8 mouse cellular contexts compared by ENCODE assay signal in the genomic region with DNA sequence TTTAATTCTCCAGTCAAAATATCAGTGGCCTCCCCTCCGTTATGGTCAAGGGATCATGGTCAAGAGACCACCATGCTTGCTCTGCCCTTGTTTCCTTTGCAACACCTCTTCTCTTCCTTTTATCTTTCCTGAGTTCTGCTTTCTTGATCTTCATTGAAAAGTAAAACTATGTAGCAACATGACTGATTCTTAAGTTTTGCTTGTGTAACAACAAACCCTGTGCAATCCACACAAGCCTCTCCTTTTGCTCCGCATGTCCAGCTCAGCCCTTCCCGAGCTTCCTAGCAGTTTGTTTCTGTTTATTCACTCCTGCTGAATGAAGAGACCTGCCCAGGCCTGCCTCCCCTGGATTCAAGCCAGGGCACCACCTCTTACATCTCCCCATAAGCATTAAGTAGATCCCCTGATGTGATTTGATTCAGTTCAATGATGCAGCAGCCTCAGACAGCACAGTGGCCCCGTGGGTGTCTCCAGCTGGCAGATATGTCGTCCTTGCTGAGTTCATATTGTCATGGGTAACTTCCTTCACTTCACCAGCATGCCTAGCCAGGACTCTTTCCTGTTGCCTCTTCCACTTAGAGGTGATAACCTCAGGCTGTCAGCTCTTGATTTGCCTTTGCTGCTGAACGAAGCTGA. TPM values are rescaled to one million over a fixed set of nuclear protein-coding genes. Genes with fewer than 3 reads are reported as not detected.
A peak's percentile ranks its signal among the peaks of the same experiment; 100 is the strongest.
DNase-seq lines count a peak whose midpoint lies in the region; ATAC-seq lines count a peak whose summit lies in the region.

No protein-coding gene starts in this region.

- H3K4me1 ChIP-seq in heart, embryonic 11.5 days (ENCODE audit: control insufficient read depth, insufficient read depth, low read length), result peaks cover 54% of the 10 kb centered on the region

- 18% methylated on average over 6 of the region's 6 CpGs for WGBS in heart, embryonic 11.5 days (ENCODE audit: insufficient replicate concordance)

- no peaks in the 10 kb centered on the region for H3K9me3 ChIP-seq in heart, embryonic 11.5 days (replicated peaks; ENCODE audit: control insufficient read depth, low read length)

- peak overlapping the region; percentile 81 for H3K27ac ChIP-seq in heart, embryonic 11.5 days (ENCODE audit: low read depth, low read length)

- peak; percentile 47; the same call in 1 of the 2 replicates for ATAC-seq in heart, embryonic 11.5 days (replicated peaks; ENCODE audit: insufficient number of reproducible peaks, low FRiP score, low TSS enrichment)

- H3K4me3 ChIP-seq in heart, embryonic 11.5 days (ENCODE audit: low read depth, low read length), result no peak overlapping the region

- H3K36me3 ChIP-seq in heart, embryonic 11.5 days (ENCODE audit: control insufficient read depth, insufficient read depth, low read length), result no peaks in the 10 kb centered on the region

- DNase-seq in kidney, adult 11 months, result peak; percentile 58
- DNase-seq in kidney, adult 9 months, result no peak
- peak; percentile 49 to 56 for DNase-seq in adrenal gland, postnatal 36 days
- peak; percentile 49 to 65 for DNase-seq in kidney, postnatal 4 days
- DNase-seq in frontal cortex, postnatal 25 days (ENCODE audit: low spot score in 2 of 2), result no peak
- no peak for DNase-seq in thymus, postnatal 25 days
- DNase-seq in embryo, embryonic 9.5 days (ENCODE audit: extremely low spot score), result no peak

- 0 out of 2 replicates have a peak overlapping the region, but pooled peaks have one; percentile 31 for H3K9ac ChIP-seq in heart, embryonic 11.5 days (ENCODE audit: low read depth, low read length)

- H3K27me3 ChIP-seq in heart, embryonic 11.5 days (ENCODE audit: control insufficient read depth, insufficient read depth, low read length), result no peaks in the 10 kb centered on the region

- H3K4me2 ChIP-seq in heart, embryonic 11.5 days, result peak overlapping the region; percentile 33

RNA-seq across cellular contexts. Expression of gene Mbnl2, which starts 27.6 kb away (rescaled TPM):
- total RNA-seq in adrenal gland, postnatal 36 days (2021), result 100 to 1,000 TPM; 216 to 226 TPM
- 107 and 126 TPM in 2 replicates for polyA plus RNA-seq in heart, embryonic 11.5 days (2014; fragmentation: Nextera tagmentation; extraction: Ambion mirVana)

Comparison
In these comparisons a context has a peak if more than half of its experiments do, and no peak if none do; other contexts are left out.
1. DNase-seq: peak in kidney, adult 11 months (single experiment), adrenal gland, postnatal 36 days (2 of 2) and kidney, postnatal 4 days (2 of 2); none in kidney, adult 9 months (single experiment), frontal cortex, postnatal 25 days (0 of 2), thymus, postnatal 25 days (single experiment) and embryo, embryonic 9.5 days (single experiment).